Mouse (Mus musculus): ENCODE measurements around the gene Plcl1. TPM values are rescaled to one million over a fixed set of nuclear protein-coding genes. Genes with fewer than 3 reads are reported as not detected.

The Plcl1 gene
- polyA plus RNA-seq, 1 experiment = 1.00 TPM

DNA sequence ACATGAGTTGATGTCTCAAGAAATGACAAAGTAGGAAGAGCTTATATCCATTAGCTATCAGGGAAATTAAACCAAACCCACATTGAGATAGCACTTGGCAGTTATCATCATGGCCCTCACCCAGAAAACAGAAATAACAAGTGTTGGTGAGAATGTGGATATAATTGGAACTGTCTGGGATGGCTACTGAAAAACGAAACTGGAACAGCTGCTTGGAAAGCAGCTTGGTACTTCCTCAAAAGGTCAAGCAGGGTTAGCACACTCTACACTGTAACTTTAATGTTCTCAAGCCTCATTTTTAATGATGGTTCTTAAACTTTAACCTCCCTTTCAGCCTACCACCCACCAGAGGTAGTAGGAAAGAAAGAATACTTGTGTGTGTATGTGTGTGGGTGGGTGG is 361.0 kb downstream of the Plcl1 start:
- H3K36me3 ChIP-seq (ENCODE audit: control insufficient read depth, insufficient read depth) = no peaks in the 10 kb centered on the region
- H3K4me2 ChIP-seq (ENCODE audit: low read depth) = peak overlapping the region; percentile 28
- H3ac ChIP-seq (ENCODE audit: control insufficient read depth, insufficient read length) = no peak overlapping the region
- no peak for TF ChIP-seq TCF3 (IDR thresholded peaks at IDR 0.05; ENCODE audit: insufficient read length, low read depth)
- TF ChIP-seq MYOG (IDR thresholded peaks at IDR 0.05; ENCODE audit: control insufficient read depth in 1 of 3, insufficient read depth in 1 of 3, insufficient read length in 2 of 3, low read depth in 2 of 3) = peak in 1 of 3 experiments; percentile 73
- TF ChIP-seq MAX (IDR thresholded peaks at IDR 0.05; ENCODE audit: low read depth) = no peak
- peak; percentile 37 to 75 (median 65) for TF ChIP-seq MYOD1 (IDR thresholded peaks at IDR 0.05; ENCODE audit: control insufficient read depth in 1 of 3, insufficient read length in 2 of 3, low read depth in 2 of 3)
- peak; percentile 12 for TF ChIP-seq TCF12 (IDR thresholded peaks at IDR 0.05; ENCODE audit: insufficient read depth, poor library complexity, severe bottlenecking)
- H3K27me3 ChIP-seq (ENCODE audit: control insufficient read depth, insufficient read depth, insufficient read length) = no peaks in the 10 kb centered on the region
- H3K79me2 ChIP-seq (ENCODE audit: control insufficient read depth, insufficient read depth) = no peaks in the 10 kb centered on the region
- no peak overlapping the region for H3K4me3 ChIP-seq

DNA sequence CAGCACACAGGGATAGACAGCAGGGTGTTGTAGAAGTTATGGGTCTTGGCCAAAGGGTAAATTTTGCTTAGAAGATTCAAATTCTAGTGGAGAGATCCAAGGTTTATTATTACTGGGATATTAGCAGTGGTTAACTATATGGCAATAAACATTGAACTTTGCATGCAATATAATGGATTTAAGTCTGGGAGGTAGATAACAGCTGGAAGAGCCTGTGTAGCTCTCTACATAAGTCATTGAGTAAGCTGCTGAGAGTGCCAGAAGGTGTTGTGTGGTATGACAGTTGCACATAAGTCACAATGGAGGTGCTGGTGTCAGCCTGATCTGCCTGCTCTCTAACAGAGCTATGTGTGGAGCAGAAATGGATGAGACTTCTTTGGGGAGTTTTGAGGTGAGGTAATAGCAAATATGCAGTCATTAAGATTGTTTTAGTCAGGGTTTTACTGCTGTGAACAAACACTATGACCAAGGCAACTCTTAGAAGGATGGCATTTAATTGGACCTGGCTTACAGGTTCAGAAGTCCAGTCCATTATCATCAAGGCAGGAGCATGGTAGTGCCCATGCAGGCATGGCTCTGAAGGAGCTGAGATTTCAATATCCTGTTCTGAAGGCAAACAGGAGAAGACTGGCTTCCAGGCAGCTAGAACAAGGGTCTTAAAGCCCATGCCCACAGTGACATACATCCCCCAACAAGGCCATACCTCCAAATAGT is 364.5 kb downstream of the Plcl1 start:
- H3K4me2 ChIP-seq (ENCODE audit: low read depth) = no peak overlapping the region
- no peaks in the 10 kb centered on the region for H3K27me3 ChIP-seq (ENCODE audit: control insufficient read depth, insufficient read depth, insufficient read length)
- H3K4me3 ChIP-seq = no peak overlapping the region
- H3K79me2 ChIP-seq (ENCODE audit: control insufficient read depth, insufficient read depth) = no peaks in the 10 kb centered on the region
- TF ChIP-seq TCF3 (IDR thresholded peaks at IDR 0.05; ENCODE audit: insufficient read length, low read depth) (no peak), MYOD1 (IDR thresholded peaks at IDR 0.05; ENCODE audit: control insufficient read depth in 1 of 3, insufficient read length in 2 of 3, low read depth in 2 of 3) (no peak), MAX (IDR thresholded peaks at IDR 0.05; ENCODE audit: low read depth) (no peak), CEBPB (IDR thresholded peaks at IDR 0.05; ENCODE audit: insufficient read depth, poor library complexity, severe bottlenecking) (no peak), POLR2AphosphoS2 (IDR thresholded peaks at IDR 0.05; ENCODE audit: insufficient read length, low read depth) (no peak), E2F4 (IDR thresholded peaks at IDR 0.05; ENCODE audit: insufficient read depth) (no peak), SRF (IDR thresholded peaks at IDR 0.05; ENCODE audit: control insufficient read depth, insufficient read length, low read depth) (no peak), TCF12 (IDR thresholded peaks at IDR 0.05; ENCODE audit: insufficient read depth, poor library complexity, severe bottlenecking) (no peak)
- no peaks in the 10 kb centered on the region for H3K36me3 ChIP-seq (ENCODE audit: control insufficient read depth, insufficient read depth)
- H3ac ChIP-seq (ENCODE audit: control insufficient read depth, insufficient read length) = no peak overlapping the region

DNA sequence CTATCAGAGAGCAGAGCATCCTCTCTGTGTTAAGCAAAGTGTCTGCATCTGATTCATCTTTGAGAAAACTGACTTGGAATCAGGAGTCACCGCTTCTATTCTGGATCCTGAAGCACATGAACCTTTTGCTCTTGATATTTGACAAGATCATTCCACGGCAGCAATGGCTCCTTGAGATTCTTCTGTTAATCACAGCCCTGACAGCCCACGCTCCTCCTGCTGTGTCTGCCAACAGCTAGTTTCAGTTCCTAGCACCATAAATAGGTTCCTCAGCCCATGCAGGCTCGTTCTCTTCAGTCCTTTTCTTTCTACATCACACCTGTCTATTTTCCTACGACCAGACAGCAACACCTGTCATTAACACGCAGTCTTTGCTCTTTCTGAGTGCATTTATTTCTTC is 387.1 kb downstream of the Plcl1 start:
- TF ChIP-seq MYOD1 (IDR thresholded peaks at IDR 0.05; ENCODE audit: control insufficient read depth in 1 of 3, insufficient read length in 2 of 3, low read depth in 2 of 3) (peak in 1 of 3 experiments; percentile 29), CEBPB (IDR thresholded peaks at IDR 0.05; ENCODE audit: insufficient read depth, poor library complexity, severe bottlenecking) (no peak), MYOG (IDR thresholded peaks at IDR 0.05; ENCODE audit: control insufficient read depth in 1 of 3, insufficient read depth in 1 of 3, insufficient read length in 2 of 3, low read depth in 2 of 3) (no peak), REST (IDR thresholded peaks at IDR 0.05; ENCODE audit: insufficient read depth, insufficient read length) (no peak), TCF3 (IDR thresholded peaks at IDR 0.05; ENCODE audit: insufficient read length, low read depth) (no peak), POLR2AphosphoS2 (IDR thresholded peaks at IDR 0.05; ENCODE audit: insufficient read length, low read depth) (no peak), USF1 (IDR thresholded peaks at IDR 0.05; ENCODE audit: low read depth) (no peak), POLR2A (IDR thresholded peaks at IDR 0.05; ENCODE audit: insufficient read length, low read depth) (no peak)
- Histone ChIP-seq H3K4me2 (ENCODE audit: low read depth) (peak overlapping the region; percentile 55), H3ac (ENCODE audit: control insufficient read depth, insufficient read length) (no peak overlapping the region), H3K4me3 (no peak overlapping the region), H3K27me3 (ENCODE audit: control insufficient read depth, insufficient read depth, insufficient read length) (no peaks in the 10 kb centered on the region), H3K79me2 (ENCODE audit: control insufficient read depth, insufficient read depth) (no peaks in the 10 kb centered on the region), H3K36me3 (ENCODE audit: control insufficient read depth, insufficient read depth) (no peaks in the 10 kb centered on the region)

Other genes starting within 250 kb of the Plcl1 start
- 41.0 TPM for gene Rftn2, start 179.1 kb upstream of the Plcl1 start, polyA plus RNA-seq (2012; fragmentation: generic; extraction: Trizol)
- gene Mars2, start 168.7 kb upstream of the Plcl1 start, polyA plus RNA-seq (2012; fragmentation: generic; extraction: Trizol) = 2.2 TPM
- gene Boll, start 42.5 kb upstream of the Plcl1 start, polyA plus RNA-seq (2012; fragmentation: generic; extraction: Trizol) = not detected